Mouse (Mus musculus) forebrain, postnatal 0 days (tissue): ENCODE data around the gene Ephx1. TPM values are rescaled to one million over a fixed set of nuclear protein-coding genes. Genes with fewer than 3 reads are reported as not detected.

Experiments
- ATAC-seq: fragments of 200-750 bp; cut with Nextera tagmentation; 2 replicates; pipeline ENCODE4 v1.8.0; 2017; ENCODE audit warnings: mild to moderate bottlenecking, moderate library complexity
- DNase-seq: peaks from one replicate; pipeline ENCODE4 v3.0.0-alpha.2; 2015
- H3K27ac ChIP-seq: fragments of 300-500 bp; sonication (generic); 2 replicates; pipeline ENCODE4 v1.5.1; 2014; ENCODE audit warnings: low read depth, mild to moderate bottlenecking, antibody characterized with exemption, low read length, moderate library complexity, mixed read lengths
- H3K27me3 ChIP-seq: fragments of 300-500 bp; sonication (generic); 2 replicates; pipeline ENCODE4 v1.6.1; 2014; ENCODE audit warnings: mild to moderate bottlenecking, low read length, mixed read lengths; ENCODE audit not compliant: insufficient read depth
- H3K36me3 ChIP-seq: fragments of 300-500 bp; sonication (generic); 2 replicates; pipeline ENCODE4 v1.6.1; 2014; ENCODE audit warnings: mild to moderate bottlenecking, moderate library complexity; ENCODE audit not compliant: insufficient read depth
- H3K4me1 ChIP-seq: fragments of 300-500 bp; sonication (generic); 2 replicates; pipeline ENCODE4 v1.6.1; 2014; ENCODE audit warnings: antibody characterized with exemption; ENCODE audit not compliant: insufficient read depth
- H3K4me2 ChIP-seq: fragments of 300-500 bp; sonication (generic); 2 replicates; pipeline ENCODE4 v1.6.1; 2014; ENCODE audit warnings: low read depth, mild to moderate bottlenecking, moderate library complexity
- H3K4me3 ChIP-seq: fragments of 300-500 bp; sonication (generic); 2 replicates; pipeline ENCODE4 v1.5.1; 2014; ENCODE audit warnings: low read depth, low read length, mixed read lengths
- H3K9ac ChIP-seq: fragments of 300-500 bp; sonication (generic); 2 replicates; pipeline ENCODE4 v1.6.1; 2014; ENCODE audit warnings: mild to moderate bottlenecking
- H3K9me3 ChIP-seq: fragments of 300-500 bp; sonication (generic); 2 replicates; pipeline ENCODE4 v1.6.1; 2016; ENCODE audit warnings: low read length
- CTCF ChIP-seq: sonication (generic); IDR thresholded peaks from 2 replicates; pipeline ENCODE4 v1.5.1; 2016; ENCODE audit warnings: antibody characterized with exemption, control low read depth, low read depth
- WGBS: fragments of 180-500 bp; shearing (Covaris S2); extraction: QIAGEN DNeasy Blood & Tissue Kit; methylation state at CpG from one replicate; pipeline ENCODE4 v1.1.7; 2014; 5-methylcytosine and 5-hydroxymethylcytosine counted together
- polyA plus RNA-seq: library from polyadenylated mRNA; unstranded; fragments of >200 nt; fragmentation: Nextera tagmentation; extraction: Ambion mirVana; gene quantifications from 2 replicates; pipeline ENCODE4 v1.2.1, GENCODE M21; 2015
- total RNA-seq: library from RNA; depleted of rRNA; stranded (reverse); fragments of >200 nt; gene quantifications from 2 replicates; pipeline ENCODE4 v1.2.3, GENCODE M21; 2014

Ephx1 gene
- total and polyA plus RNA-seq, 2 experiments from 2014 or later, result 10.5 to 13.9 TPM

DNA sequence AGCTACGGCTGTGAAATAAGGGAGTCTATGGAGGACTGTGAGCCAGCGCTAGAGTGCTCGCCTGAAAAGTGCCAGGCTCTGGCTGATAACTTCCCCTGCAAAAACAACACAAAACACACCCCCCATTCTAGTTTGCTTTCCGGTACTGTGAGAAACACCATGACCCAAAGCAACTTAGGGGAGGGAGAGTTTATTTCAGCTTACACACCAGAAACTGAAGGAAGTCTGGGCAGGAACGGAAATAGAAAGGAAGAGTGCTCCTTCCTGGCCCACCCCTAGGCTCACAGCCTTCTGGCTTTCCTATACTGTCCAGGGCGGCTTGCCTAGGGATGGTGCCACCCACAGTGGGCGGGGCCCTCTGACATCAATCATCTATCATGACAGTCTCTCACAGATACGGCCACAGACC lies 63.7 kb downstream of the Ephx1 start:
- no peak for TF ChIP-seq CTCF
- Histone ChIP-seq H3K27ac (no peak overlapping the region), H3K4me2 (no peak overlapping the region), H3K4me1 (no peaks in the 10 kb centered on the region), H3K9ac (no peak overlapping the region), H3K27me3 (no peaks in the 10 kb centered on the region), H3K36me3 (no peaks in the 10 kb centered on the region), H3K9me3 (no peaks in the 10 kb centered on the region), H3K4me3 (no peak overlapping the region)
- whole genome bisulfite sequencing, result 88% methylated on average over 8 of the region's 8 CpGs
- ATAC-seq, result no peak
- DNase-seq, result no peak

DNA sequence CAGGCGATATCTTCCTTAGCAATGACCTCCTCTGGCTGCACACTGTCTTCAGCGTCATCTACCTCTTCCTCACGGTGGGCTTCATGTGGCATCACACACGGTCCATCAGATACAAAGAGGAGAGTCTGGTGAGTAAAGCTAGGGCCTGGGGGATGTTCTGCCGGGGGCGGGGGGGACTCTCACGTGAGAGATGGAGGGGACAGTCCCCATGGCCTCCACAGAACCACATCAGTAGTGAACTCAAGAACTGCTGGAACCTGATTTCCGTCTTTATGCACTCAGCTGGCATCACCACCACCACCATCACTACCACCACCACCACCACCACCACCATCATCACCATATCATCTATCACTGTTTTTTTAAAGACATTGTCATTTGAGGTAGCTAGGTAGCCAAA lies 64.3 kb downstream of the Ephx1 start:
- ATAC-seq (no peak), DNase-seq (no peak)
- H3K27me3 ChIP-seq, result no peaks in the 10 kb centered on the region
- H3K4me3 ChIP-seq, result no peak overlapping the region
- H3K36me3 ChIP-seq, result no peaks in the 10 kb centered on the region
- WGBS, result 93% methylated on average over 8 of the region's 8 CpGs
- no peak overlapping the region for H3K4me2 ChIP-seq
- H3K27ac ChIP-seq, result no peak overlapping the region
- H3K4me1 ChIP-seq, result no peaks in the 10 kb centered on the region
- no peak overlapping the region for H3K9ac ChIP-seq
- H3K9me3 ChIP-seq, result no peaks in the 10 kb centered on the region
- TF ChIP-seq CTCF, result no peak

DNA sequence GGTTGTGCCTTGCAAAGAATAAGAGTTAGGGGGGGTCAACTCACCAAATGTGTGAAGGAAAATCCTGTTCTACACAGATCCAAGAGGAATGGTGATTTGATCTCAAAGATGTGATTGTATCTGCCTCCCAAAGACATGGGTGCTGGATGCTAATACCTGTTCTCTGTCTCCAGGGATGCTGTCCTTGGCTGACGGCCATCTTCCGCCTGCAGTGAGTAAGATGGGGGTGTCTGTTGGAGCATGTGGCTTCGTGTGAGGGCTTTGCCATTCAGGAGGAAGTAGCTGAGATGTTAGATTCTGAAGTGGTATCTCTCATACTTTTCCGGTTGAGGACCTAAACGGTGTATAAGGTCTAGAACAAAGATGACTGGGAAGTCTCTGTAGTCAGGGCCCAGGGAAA lies 67.9 kb downstream of the Ephx1 start:
- Histone ChIP-seq H3K27me3 (no peaks in the 10 kb centered on the region), H3K4me2 (no peak overlapping the region), H3K36me3 (no peaks in the 10 kb centered on the region), H3K9ac (no peak overlapping the region), H3K4me1 (no peaks in the 10 kb centered on the region), H3K4me3 (no peak overlapping the region), H3K9me3 (no peaks in the 10 kb centered on the region), H3K27ac (no peak overlapping the region)
- DNase-seq (no peak), ATAC-seq (no peak)
- no peak for TF ChIP-seq CTCF
- WGBS, result 91% methylated on average over 5 of the region's 5 CpGs

DNA sequence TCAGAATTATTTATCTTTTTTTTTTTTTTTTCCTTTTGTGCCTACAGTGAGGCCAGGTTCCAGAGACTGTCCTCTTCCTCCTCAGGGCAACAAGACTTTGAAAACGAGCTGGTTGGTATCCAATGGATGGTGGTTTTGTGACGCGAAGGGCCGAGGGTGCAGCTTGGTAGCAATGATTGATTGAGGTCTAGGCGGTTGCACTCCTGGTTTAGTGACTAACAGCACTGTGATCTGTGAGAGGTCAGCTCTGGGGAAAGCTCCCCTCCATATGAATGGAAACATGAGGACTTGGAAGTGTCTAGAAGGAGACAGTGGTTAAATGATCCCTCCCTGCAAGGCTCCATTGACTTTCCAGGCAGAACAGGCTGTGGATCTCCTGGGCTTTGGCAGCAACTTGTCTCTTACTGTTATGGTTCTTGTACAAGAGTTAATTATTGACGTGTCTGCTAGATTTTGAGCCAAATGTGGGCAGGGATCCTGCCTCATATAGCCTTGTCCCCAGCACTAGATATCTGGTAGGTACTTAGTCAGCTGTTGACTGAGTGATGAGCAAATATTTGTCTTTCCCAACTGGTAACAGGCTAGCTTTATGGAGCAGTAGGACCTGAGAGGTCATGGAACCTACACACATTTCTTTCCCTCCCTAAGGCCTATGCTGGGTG lies 68.5 kb downstream of the Ephx1 start:
- Histone ChIP-seq H3K9me3 (no peaks in the 10 kb centered on the region), H3K36me3 (no peaks in the 10 kb centered on the region), H3K27me3 (no peaks in the 10 kb centered on the region), H3K4me1 (no peaks in the 10 kb centered on the region), H3K27ac (no peak overlapping the region), H3K9ac (no peak overlapping the region), H3K4me3 (no peak overlapping the region), H3K4me2 (no peak overlapping the region)
- no peak for ATAC-seq
- no peak for DNase-seq
- no peak for TF ChIP-seq CTCF
- WGBS, result 86% methylated on average over 6 of the region's 6 CpGs

DNA sequence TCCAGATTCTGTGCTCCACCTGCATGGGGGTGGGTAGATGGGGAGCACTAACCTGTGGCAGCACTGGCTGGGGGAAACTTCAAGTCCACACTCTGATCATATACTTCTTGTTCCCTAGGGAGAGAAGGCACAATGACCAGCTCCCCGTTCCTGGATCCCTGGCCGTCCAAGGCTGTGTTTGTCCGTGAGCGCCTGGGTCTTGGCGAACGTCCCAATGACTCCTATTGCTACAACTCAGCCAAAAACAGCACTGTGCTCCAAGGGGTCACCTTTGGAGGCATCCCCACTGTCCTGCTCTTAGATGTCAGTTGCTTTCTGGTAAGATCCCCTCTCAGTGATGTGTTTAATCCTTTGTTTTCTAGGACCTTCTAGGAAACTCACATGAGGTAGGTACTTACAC lies 74.3 kb downstream of the Ephx1 start:
- WGBS, result 84% methylated on average over 6 of the region's 6 CpGs
- H3K9me3 ChIP-seq, result no peaks in the 10 kb centered on the region

DNA sequence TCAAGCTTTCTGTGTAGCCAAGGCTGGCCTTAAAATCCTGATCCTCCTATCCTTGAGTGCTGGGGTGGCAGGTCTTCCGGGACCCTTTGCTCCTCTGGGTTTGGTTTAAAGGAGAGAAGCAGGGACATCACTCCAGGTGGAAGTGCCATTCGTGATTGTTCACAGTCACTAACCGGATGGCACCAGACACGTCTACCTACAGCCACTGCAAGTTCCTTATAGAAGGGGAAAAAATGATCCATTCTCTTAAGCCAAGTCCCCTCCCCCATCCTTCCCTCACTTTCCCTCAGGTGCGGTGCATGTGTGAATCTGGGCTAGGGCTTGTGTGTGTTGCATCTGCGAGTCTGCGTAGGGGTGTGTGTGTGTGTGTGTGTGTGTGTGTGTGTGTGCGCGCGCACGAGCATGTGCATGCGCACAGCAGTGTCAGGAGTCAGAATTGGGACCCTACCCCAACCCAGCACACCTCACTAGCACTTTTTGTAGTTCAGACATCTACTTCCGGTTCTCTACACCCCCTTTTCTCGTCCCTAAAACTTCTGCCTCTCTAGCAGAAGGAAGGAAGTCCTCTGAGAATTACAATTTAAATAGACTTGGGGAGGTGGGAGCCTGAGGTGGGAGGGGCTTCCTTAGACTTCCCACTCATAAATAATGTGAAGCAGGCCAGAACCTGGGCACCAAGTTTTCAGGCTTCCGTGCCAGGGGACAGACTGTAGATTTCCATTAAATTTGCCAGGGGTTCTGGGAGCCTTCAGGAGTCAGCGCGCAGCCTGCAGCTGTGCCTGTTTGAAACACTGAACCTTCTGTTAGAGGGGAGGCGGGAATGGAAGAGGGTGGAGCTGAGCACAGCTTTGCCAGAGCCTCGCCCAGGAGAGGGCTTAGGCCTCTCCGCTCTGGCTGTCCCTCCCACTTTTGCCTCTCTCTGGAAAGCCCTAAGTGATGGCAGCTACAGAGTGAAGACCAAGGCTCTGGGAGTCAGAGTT lies 75.4 kb downstream of the Ephx1 start:
- no peak overlapping the region for H3K9ac ChIP-seq
- peak; percentile 85 for ATAC-seq
- no peak for TF ChIP-seq CTCF
- H3K4me1 ChIP-seq, result no peaks in the 10 kb centered on the region
- H3K4me2 ChIP-seq, result no peak overlapping the region
- H3K36me3 ChIP-seq, result no peaks in the 10 kb centered on the region
- no peak overlapping the region for H3K27ac ChIP-seq
- 32% methylated on average over 20 of the region's 20 CpGs for WGBS
- H3K9me3 ChIP-seq, result no peaks in the 10 kb centered on the region
- H3K4me3 ChIP-seq, result no peak overlapping the region
- no peak for DNase-seq
- peaks cover 30% of the 10 kb centered on the region for H3K27me3 ChIP-seq

More for the DNA sequence above, 74.3 kb downstream of the Ephx1 start:
- peaks cover 20% of the 10 kb centered on the region for H3K27me3 ChIP-seq
- H3K4me1 ChIP-seq, result no peaks in the 10 kb centered on the region
- no peaks in the 10 kb centered on the region for H3K36me3 ChIP-seq
- no peak overlapping the region for H3K9ac ChIP-seq
- no peak for ATAC-seq
- DNase-seq, result no peak
- no peak for TF ChIP-seq CTCF
- no peak overlapping the region for H3K27ac ChIP-seq
- H3K4me2 ChIP-seq, result no peak overlapping the region
- no peak overlapping the region for H3K4me3 ChIP-seq

DNA sequence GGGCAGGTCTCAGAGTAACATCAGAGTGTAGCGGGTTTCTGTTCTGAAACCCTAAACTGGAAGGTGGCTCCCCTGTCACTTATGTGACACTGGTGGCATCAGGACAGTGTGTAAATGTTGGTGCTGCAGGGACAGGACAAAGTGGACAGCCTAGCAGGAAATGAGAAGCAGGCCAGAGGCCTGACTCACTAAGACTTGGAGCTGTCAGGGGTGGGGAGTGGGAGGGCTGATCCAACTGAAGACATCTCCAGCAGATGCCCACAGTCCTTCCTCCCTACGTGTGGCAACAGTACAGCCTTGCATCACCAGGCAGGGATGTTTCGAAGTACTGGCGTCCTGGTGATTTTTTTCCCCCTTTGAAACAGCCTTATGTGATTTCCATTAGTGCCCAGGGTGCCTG lies 76.2 kb downstream of the Ephx1 start:
- Histone ChIP-seq H3K4me3 (no peak overlapping the region), H3K4me1 (no peaks in the 10 kb centered on the region), H3K9ac (no peak overlapping the region), H3K4me2 (no peak overlapping the region), H3K27me3 (peaks cover 30% of the 10 kb centered on the region), H3K9me3 (no peaks in the 10 kb centered on the region), H3K27ac (no peak overlapping the region), H3K36me3 (no peaks in the 10 kb centered on the region)
- 77% methylated on average over 4 of the region's 4 CpGs for WGBS
- no peak for DNase-seq
- no peak for TF ChIP-seq CTCF
- ATAC-seq, result no peak
